Mouse (Mus musculus) monocyte, adult 5-6 weeks (primary cell): ENCODE results near the gene Spn. TPM values are rescaled to one million over a fixed set of nuclear protein-coding genes. Genes with fewer than 3 reads are reported as not detected.

Experiments used
- ATAC-seq: fragments of 153-309, 156-312 bp; replicated peaks from 2 replicates; pipeline ENCODE4 v1.8.0; 2017; ENCODE audit warnings: mild to moderate bottlenecking; ENCODE audit not compliant: low TSS enrichment, insufficient number of reproducible peaks, severe bottlenecking, poor library complexity, low FRiP score
- total RNA-seq: library from RNA; stranded (forward); fragments of 200-1000, 200-491, 200-594 nt; gene quantifications from 3 replicates; pipeline ENCODE4 v1.2.3, GENCODE M21; 2017

Spn gene
- total RNA-seq, 1 experiment from 2014 or later = 1,233 TPM

- peak; percentile 25; the same call in 1 of the 2 replicates for ATAC-seq
Observed at GRCm38 (mm10) chr7:127112921-127113597, 24.6 kb downstream of the Spn start.

DNA sequence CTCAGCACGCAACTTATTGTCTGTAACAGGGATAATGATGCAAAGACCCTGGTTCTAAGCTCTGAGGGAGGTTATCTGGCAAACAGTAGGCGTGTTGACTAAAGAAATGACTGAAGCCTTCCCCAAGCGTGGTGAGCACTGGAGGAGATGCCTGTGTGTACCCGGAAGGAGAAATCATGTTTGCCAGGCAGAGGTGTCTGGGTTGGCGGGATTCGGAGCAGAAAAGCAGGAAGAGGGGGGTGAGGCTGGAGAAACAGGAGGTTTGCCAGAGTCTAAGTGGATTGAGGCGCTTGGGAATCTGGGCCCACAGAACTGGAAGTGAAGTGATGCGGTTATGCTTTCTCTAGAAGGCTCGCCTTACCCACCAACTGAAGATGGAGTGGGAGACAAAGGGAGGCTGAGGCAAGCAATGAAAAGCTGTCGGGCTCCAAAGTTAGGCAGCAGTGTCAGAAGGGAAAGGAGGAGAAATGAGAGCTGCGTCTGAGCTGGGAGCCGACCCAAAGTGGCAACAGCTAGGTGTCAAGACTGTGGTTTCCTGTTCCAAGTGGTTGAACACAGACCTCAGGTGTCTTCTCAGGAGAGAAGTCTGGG, 25.3 kb downstream of the Spn start:
- ATAC-seq = no peak

DNA sequence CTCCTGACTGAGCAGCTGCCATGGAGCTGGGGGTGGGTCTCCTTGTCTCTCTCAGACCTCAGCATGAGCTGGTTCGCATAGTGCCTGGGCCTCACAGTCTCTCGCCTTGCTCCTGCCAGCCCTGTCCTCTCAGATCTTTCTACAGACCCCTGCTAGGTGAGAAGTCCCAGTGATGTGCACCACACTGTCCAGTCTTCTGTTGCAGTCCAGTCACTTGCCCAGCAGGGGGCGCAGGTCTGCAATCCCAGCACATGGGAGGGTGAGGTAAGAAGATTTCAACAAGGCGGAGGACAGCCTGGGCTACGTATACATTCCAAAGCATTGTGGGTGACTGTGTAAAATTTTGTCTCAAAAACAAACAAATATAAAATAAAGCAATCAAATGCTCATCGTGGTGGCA, 26.2 kb downstream of the Spn start:
- peak; percentile 56; the same call in 1 of the 2 replicates for ATAC-seq

DNA sequence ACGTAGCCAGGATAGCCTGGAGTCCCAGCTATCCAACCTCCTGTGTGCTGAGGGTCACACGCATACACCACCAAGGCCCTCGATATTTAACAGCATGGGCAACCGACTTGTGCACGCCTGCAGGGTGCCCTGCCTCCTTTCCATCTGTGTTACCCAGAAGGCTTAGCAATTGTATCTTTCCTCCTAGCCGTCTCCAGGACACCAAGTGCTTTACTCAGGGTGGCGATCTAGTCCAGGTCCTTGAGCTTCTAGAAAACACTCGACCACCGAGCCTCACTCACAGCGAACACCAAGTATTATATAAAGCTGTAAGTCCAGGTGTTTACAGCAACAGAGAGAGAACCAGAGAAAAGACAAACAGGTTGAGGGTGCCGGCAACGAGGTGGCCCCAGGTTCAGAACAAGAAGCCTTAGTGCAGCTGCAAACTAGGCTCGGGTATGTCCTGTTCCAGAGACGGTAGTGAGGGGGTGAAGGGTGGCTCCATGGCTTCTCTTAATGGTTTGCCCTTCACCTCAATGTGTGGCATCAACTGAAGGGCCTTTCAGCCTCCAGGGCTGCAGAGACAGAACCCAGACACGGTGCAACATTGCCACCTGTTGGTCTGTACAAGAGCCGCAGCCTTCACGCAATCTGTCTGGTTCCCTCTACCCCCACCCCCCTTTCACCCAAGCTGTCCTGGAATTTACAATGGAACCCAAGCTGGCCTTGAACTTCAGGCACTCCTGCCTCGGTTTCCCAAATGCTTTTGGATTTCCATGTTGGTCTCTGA, 27.2 kb downstream of the Spn start:
- peak; percentile 54 for ATAC-seq

DNA sequence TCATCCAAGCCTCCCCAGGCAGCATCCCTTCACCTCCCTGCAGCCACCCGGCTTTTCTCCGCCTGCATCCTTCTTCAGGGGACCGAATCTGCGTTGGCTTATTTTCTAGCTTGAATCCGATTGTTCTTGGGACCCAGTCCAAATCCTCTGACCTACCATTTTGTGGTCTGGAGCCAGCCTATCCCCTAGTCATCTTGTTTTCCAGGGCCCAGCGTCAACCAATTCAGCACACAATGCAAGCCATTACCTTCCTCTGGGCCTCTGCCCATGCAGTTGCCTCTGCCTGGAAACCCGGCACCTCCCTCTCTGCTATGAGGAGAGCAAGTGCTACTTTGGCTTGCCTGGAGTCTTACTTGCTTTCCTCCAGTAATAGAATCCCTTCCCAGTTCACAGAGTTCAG, 32.1 kb downstream of the Spn start:
- ATAC-seq = no peak

GRCm38 (mm10) chr7:127104560-127105332, 32.9 kb downstream of the Spn start:
- peak; percentile 76 for ATAC-seq

DNA sequence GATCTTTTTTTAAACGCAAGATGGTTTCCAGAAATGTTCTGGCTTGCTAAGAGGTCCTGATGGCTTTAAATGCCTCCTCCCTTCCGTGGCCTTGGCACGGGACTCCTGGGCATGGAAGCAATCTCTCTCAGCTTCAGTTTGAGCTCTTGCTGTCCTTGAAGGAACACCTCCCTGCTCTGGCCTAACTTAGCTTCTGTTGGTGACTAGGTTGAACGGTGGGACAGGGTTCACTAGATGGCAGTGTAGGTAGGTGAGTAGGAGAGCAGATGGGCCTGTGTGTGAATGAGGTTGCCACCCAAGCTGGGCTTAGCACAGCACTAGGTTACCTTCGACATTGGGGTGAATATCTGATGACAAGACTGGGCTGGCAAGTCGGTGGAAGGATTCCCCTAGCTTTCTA, 33.7 kb downstream of the Spn start:
- 0 out of 2 replicates have a peak, but pooled peaks have one; percentile 24 for ATAC-seq

- ATAC-seq = no peak
Observed at GRCm38 (mm10) chr7:127102148-127102547, 35.5 kb downstream of the Spn start.

- ATAC-seq = no peak
Observed at GRCm38 (mm10) chr7:127101451-127102016, 36.1 kb downstream of the Spn start.

GRCm38 (mm10) chr7:127099528-127099927, 38.1 kb downstream of the Spn start:
- ATAC-seq = no peak

- no peak for ATAC-seq
Observed at GRCm38 (mm10) chr7:127098950-127099349, 38.7 kb downstream of the Spn start.

- ATAC-seq = no peak
Observed at GRCm38 (mm10) chr7:127098521-127098920, 39.1 kb downstream of the Spn start.

GRCm38 (mm10) chr7:127096456-127096855, 41.2 kb downstream of the Spn start:
- no peak for ATAC-seq

DNA sequence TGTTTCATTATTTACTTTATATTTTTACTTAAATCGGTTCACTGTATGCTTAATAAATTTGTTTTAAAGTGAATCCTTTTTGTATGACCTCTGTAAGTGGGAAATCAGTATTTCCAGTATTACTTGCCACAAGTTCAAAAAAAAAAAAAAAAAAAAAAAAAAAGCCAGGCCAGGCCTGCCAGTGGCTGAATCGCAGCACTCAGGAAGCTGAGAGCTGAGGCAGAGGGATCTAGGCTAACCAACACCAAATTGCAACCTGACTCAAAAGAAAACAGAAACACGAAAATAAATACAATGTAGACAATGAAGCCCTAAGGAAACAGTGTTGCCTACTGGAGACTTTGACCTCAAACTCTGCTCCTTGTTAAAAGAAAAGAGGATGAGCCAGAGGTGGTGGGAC, 43.7 kb downstream of the Spn start:
- ATAC-seq = no peak

- peak; percentile 98 for ATAC-seq
Observed at GRCm38 (mm10) chr7:127091114-127091896, 46.3 kb downstream of the Spn start, which contains the start of gene AI467606. AI467606 (plus strand) TSS chr7:127091359.

GRCm38 (mm10) chr7:127090154-127091113, 47.2 kb downstream of the Spn start:
- no peak for ATAC-seq
